Mouse (Mus musculus): ENCODE measurements around the gene Nfkbil1. TPM values are rescaled to one million over a fixed set of nuclear protein-coding genes. Genes with fewer than 3 reads are reported as not detected.

Gene Nfkbil1
- polyA plus RNA-seq, 1 experiment from 2014 or later: 10.8 TPM

DNA sequence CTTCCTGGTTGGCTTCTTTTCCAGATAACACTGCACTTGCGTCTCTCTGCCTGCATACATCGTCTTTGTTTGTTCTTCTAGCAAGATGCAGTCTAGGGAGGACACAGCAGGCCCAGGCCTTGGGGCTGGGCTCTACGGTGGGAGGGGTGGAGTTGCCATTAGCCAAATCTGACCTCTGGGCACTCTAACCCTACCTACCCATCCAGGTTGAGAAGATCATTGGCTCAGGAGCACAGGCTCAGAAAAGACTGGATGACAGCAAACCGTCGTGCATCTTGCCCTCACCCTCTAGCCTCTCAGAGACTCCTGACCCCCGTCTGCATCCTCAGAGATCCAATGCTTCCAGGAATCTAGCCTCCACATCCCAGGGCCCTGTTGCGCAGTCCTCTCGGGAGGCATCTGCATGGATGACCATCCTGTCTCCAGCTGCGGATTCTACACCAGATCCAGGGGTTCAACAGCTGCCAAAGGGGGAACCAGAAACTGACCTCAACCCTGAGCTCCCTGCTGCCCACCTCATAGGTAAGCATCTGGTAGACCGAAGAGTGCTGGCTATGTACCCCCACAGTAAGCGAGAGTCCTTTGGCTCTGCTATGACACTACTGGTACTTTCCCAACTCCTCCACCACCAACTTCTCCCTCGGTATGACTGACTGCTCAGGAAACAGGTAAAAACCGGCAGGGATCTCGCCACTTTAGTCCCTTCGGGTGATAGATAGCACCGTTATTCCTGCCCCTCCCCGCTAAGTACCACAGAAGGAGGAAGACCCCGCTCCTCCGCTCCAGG, 40.6 kb downstream of the Nfkbil1 start:
- Histone ChIP-seq H3K9ac (peak overlapping the region; percentile 60), H3K4me1 (replicated peaks) (peaks cover 19% of the 10 kb centered on the region), H3K9me3 (no peaks in the 10 kb centered on the region), H3K27ac (replicated peaks) (no peak overlapping the region), H3K36me3 (no peaks in the 10 kb centered on the region), H3K4me2 (peak overlapping the region; percentile 67), H3K27me3 (peaks cover 52% of the 10 kb centered on the region), H3K4me3 (peak overlapping the region; percentile 37)
- WGBS: 44% methylated on average over 19 of the region's 19 CpGs
- peak; percentile 40; the same call in 1 of the 2 replicates for ATAC-seq (ENCODE audit: low read depth)

DNA sequence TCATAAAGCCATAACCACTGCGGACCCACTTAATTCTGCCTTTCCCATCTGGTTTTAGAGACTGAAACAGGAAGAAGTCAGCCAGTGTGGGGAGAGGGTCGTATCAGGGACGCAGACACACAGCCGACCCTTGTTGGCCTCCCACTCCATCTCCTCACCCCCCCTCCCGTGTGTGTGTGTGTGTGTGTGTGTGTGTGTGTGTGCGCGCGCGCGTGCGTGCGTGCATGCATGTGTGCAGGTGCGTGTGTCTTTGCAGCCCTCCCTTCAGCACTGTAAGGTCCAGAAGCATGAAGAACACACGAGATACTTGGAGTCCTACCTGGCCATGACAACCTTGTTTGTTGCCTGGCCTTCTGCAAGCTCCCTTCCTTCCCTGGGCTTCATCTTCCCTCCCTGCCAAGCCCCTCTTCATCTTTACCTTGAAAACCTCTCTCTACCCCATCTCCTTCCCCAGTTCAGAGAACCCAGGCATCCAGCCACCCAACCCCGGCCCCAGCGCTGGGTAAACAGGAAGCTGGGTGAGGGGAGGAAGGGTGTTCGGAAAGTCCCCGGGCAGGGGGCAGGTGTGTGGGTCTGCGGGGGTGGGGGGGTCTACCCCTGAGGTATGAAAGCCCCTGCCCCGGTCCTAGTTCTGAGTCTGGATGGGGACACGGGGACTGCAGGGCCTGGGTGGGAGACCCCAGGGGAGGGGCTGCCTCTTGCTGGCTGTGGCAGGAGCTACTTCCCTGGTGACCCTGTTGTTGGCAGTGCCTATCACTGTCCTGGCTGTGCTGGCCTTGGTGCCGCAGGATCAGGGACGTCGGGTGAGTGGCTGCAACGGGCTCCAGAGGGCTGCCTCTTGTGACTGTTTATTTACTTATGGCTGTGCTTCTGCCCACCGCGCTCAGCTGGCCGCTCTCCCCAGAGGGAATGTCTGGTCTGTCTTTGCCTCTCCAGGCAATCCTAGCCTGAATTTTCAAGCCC, 41.4 kb downstream of the Nfkbil1 start, which contains the start of gene Ltb:
Ltb (plus strand) TSS at position 559 of the 963 bp plus-strand sequence.
- H3K4me3 ChIP-seq: peak within 1 kb of the TSS; percentile 37; the same call in 1 of the 2 replicates

DNA sequence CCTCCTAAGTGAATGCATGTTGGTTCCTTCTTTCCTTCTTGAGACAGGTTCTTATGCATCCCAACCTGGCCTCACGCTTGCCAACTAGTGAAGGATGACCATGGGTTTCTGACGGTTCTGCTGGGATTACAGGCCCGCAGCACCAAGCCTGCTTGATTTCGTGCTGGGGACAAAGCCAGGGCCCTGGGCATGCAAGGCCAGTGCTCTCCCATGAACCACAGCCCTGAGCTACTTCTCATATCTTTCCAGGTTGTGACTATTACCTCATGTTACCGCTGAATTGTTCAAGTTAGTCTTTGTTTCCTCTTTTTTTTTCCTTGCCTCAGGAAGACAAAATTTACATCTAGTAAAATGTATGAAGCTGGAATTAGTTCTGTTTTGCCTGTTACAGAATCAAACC, 42.7 kb downstream of the Nfkbil1 start:
- H3K4me1 ChIP-seq (replicated peaks): peaks cover 19% of the 10 kb centered on the region
- no peak for ATAC-seq (ENCODE audit: low read depth)
- WGBS: 82% methylated on average over 5 of the region's 5 CpGs

More for the DNA sequence above, 41.4 kb downstream of the Nfkbil1 start, which contains the start of gene Ltb:
- Histone ChIP-seq H3K27ac (replicated peaks) (no peak within 1 kb of the TSS), H3K36me3 (no peaks in the 10 kb centered on the region), H3K4me1 (replicated peaks) (peaks cover 19% of the 10 kb centered on the region), H3K27me3 (peaks cover 44% of the 10 kb centered on the region), H3K9me3 (no peaks in the 10 kb centered on the region), H3K9ac (peak within 1 kb of the TSS; percentile 60; the same call in 1 of the 2 replicates), H3K4me2 (peak within 1 kb of the TSS; percentile 67)
- 73% methylated on average over 28 of the region's 28 CpGs for WGBS
- no peak for ATAC-seq (ENCODE audit: low read depth)

DNA sequence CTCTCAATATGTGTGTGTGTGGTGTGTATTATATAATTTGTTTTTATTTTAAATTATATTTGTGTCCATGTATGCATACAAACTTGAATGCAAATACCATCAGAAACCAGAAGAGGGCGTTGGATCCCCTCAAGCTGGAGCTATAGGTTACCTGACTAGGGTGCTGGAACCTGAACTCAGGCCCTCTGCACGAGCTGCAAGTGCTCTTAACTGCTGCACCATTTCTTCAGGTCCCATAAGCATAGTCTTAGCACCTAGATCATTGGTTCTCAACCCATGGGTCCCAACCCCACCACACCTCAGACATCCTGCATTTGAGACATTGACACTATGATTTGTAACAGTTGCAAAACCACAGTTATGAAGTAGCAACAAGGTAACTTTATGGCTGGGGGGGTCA, 43.9 kb downstream of the Nfkbil1 start:
- Histone ChIP-seq H3K9me3 (no peaks in the 10 kb centered on the region), H3K4me1 (replicated peaks) (peaks cover 19% of the 10 kb centered on the region), H3K27ac (replicated peaks) (no peak overlapping the region), H3K27me3 (peaks cover 28% of the 10 kb centered on the region), H3K4me3 (no peak overlapping the region), H3K36me3 (no peaks in the 10 kb centered on the region), H3K9ac (no peak overlapping the region), H3K4me2 (no peak overlapping the region)
- no peak for ATAC-seq (ENCODE audit: low read depth)
- 67% methylated on average over 2 of the region's 2 CpGs for WGBS

More for the DNA sequence above, 42.7 kb downstream of the Nfkbil1 start:
- no peak overlapping the region for H3K4me3 ChIP-seq
- no peak overlapping the region for H3K27ac ChIP-seq (replicated peaks)
- no peaks in the 10 kb centered on the region for H3K36me3 ChIP-seq
- no peaks in the 10 kb centered on the region for H3K9me3 ChIP-seq
- H3K4me2 ChIP-seq: no peak overlapping the region
- no peak overlapping the region for H3K9ac ChIP-seq
- peaks cover 34% of the 10 kb centered on the region for H3K27me3 ChIP-seq

DNA sequence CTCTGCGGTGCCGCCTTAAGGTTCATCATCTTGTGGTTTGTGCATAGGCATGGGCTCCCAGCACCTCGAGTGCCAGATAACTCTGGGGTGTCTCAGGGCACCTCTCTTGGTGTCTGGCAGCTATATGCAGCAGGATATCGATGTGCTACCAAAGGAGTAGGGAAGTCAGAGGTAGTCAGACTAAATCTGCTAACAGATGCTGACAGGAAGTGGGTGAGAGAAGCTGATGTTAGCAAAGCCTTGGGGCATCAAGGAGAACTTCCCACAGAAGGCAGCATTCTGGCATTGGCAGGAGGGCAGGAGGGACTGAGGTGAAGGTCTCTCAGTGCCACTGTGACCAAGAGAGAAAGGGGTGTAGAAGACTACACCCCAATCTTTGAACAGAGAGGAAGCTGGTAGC, 45.5 kb downstream of the Nfkbil1 start:
- H3K27ac ChIP-seq (replicated peaks): no peak overlapping the region
- 70% methylated on average over 4 of the region's 4 CpGs for WGBS
- H3K27me3 ChIP-seq: peaks cover 11% of the 10 kb centered on the region
- H3K4me2 ChIP-seq: no peak overlapping the region
- no peak overlapping the region for H3K4me3 ChIP-seq
- no peak for ATAC-seq (ENCODE audit: low read depth)
- no peaks in the 10 kb centered on the region for H3K9me3 ChIP-seq
- peaks cover 15% of the 10 kb centered on the region for H3K4me1 ChIP-seq (replicated peaks)
- H3K9ac ChIP-seq: no peak overlapping the region
- H3K36me3 ChIP-seq: no peaks in the 10 kb centered on the region

DNA sequence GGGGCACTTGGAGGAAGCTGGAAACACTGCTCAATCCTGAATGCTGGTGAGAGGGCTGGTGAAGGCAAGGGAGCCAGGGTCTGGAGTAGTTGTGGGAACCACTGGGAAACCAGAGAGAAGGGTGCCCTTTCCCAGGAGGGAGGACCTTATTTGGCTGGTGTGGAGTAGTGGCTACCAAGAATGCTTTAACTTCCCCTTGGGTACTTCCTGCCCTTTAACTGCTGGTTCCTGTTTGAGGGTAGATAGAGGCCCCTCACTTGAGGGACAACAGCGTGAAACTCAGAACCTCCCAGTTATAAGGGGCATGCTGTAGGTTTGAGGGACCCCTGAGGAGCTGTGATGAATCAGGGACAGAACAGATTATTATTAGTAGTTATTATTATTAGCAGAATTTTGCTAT, 46.4 kb downstream of the Nfkbil1 start:
- Histone ChIP-seq H3K27ac (replicated peaks) (no peak overlapping the region), H3K9me3 (no peaks in the 10 kb centered on the region), H3K4me3 (no peak overlapping the region), H3K9ac (no peak overlapping the region), H3K27me3 (peaks cover 2% of the 10 kb centered on the region), H3K4me1 (replicated peaks) (peaks cover 7% of the 10 kb centered on the region), H3K4me2 (no peak overlapping the region), H3K36me3 (no peaks in the 10 kb centered on the region)
- no peak for ATAC-seq (ENCODE audit: low read depth)
- 67% methylated on average over 1 of the region's 1 CpGs for WGBS

DNA sequence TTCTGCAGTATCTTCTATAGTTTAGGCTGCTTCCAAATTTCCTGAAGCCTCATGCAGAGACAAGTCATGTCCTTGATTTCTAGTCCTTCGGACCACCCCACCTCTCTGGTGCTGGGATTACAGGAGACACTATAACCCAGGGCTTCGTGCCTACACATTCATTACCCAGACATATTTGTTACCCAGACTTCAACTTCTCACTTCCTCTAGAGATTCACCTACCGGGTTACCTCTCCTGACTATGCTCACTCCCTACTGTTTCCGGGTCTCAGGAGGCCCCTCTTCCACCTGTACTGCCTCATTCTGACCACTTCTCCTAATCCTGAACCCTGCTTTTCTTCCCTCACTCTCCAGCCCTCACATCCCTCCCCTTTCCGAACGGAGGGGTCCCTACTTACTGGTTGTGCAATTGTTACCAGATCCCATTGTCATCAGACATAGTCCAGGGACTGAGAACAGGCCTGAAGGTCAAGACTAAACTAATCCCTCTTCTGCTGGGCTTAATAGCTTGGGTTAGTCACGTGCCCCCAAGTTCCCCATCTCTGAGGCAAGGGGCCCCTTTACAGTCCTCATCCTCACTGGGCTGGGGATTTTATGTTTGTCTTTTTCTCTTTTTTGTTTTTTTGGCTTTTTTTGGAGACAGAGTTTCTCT, 47.5 kb downstream of the Nfkbil1 start, which contains the start of gene Lst1:
Lst1 (minus strand) TSS at position 481 of the 652 bp plus-strand sequence.
- ATAC-seq (ENCODE audit: low read depth): no peak
- Histone ChIP-seq H3K9me3 (no peaks in the 10 kb centered on the region), H3K27me3 (no peaks in the 10 kb centered on the region), H3K27ac (replicated peaks) (no peak within 1 kb of the TSS), H3K9ac (no peak within 1 kb of the TSS), H3K4me3 (no peak within 1 kb of the TSS), H3K4me2 (no peak within 1 kb of the TSS), H3K36me3 (no peaks in the 10 kb centered on the region), H3K4me1 (replicated peaks) (peaks cover 7% of the 10 kb centered on the region)
- 75% methylated on average over 7 of the region's 7 CpGs for WGBS

DNA sequence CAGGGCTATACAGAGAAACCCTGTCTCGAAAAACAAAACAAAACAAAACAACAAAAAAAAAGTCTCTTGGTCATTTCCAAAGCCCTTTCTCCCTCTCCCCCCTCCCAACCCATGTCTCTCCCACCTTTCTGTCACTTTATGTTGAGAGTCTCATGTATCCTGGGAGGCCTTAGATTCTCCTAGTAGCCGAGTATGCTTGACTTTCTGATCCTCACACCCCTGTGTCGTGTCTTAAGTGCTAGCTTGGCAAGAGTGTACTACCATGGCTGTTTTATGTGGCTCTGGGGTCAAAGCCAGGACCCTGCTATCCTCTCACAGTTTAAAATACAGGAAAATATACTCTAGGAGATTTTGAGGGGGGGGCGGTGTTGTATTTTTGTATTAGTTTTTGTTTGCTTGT, 48.2 kb downstream of the Nfkbil1 start:
- H3K36me3 ChIP-seq: no peaks in the 10 kb centered on the region
- H3K27me3 ChIP-seq: no peaks in the 10 kb centered on the region
- peaks cover 7% of the 10 kb centered on the region for H3K4me1 ChIP-seq (replicated peaks)
- WGBS: 71% methylated on average over 4 of the region's 4 CpGs
- no peak overlapping the region for H3K27ac ChIP-seq (replicated peaks)
- no peak overlapping the region for H3K4me3 ChIP-seq
- H3K4me2 ChIP-seq: no peak overlapping the region
- H3K9ac ChIP-seq: no peak overlapping the region
- no peaks in the 10 kb centered on the region for H3K9me3 ChIP-seq
- no peak for ATAC-seq (ENCODE audit: low read depth)

DNA sequence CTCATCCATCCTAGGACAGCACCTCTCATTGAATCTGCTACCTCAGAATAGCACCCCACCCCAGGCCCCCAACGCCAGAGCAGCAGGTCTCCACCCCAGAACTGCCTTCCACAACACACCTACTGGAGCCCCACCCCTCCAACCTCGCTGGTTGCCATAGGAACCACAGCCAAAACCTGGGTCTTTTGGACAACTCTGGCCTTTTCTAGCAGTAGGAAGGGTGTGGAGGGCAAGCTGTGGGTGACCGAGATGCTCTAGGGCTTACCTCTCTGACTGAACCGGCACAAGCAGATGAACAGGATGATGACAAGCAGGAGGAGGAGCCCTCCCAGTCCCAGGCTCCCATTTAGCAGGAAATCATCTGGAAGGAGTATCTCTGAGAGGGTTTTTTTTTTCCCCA, 48.9 kb downstream of the Nfkbil1 start:
- ATAC-seq (ENCODE audit: low read depth): no peak
- Histone ChIP-seq H3K36me3 (no peaks in the 10 kb centered on the region), H3K4me3 (peak overlapping the region; percentile 36), H3K9ac (0 out of 2 replicates have a peak overlapping the region, but pooled peaks have one; percentile 38), H3K27ac (replicated peaks) (peak overlapping the region; percentile 29), H3K4me1 (replicated peaks) (peaks cover 7% of the 10 kb centered on the region), H3K27me3 (no peaks in the 10 kb centered on the region), H3K4me2 (peak overlapping the region; percentile 56), H3K9me3 (no peaks in the 10 kb centered on the region)
- WGBS: 3% methylated on average over 4 of the region's 4 CpGs

DNA sequence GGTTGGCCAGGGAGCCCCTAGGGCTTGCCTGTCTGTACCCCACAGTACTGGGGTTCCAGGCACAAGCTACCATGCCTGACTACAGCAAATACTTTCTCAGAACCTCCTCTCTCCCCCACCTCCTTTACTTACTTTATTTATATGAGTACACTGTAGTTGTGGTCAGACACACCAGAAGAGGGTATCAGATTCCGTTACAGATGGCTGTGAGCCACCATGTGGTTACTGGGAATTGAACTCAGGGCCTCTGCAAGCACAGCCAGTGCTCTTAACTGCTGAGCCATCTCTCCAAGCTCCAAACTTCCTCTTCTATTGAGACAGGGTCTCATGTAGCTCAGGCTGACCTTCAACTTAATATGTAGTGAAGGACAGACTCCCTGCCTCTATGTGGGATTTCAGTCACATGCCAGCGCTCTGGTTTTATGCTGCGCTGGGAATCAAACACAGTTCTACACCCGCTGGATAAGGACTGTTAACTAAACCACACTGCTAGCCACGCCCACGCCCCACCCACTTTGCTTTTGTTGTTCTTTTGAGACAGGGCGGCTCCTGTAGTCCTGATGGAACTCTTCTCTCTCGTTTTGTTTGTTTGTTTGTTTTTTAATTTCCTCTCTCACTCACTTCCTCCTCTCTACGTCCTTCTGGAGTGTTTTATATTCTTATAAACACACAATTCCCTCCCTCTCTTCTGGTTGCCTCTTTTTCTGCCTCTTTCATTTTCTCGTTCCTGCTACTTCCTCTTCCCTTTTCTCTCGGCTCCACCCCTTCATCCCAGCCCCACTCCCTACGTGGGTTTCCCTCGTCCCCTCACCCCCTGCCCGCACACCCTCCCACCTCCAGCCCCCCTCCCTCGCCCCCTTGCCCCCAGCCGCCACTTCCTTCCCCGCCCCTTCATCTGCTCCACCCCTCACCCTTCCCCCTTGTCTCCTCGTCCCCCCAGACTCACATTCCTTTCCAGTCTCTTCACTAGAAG, 49.7 kb downstream of the Nfkbil1 start:
- 2% methylated on average over 16 of the region's 18 CpGs for WGBS
- peaks cover 7% of the 10 kb centered on the region for H3K4me1 ChIP-seq (replicated peaks)
- H3K27ac ChIP-seq (replicated peaks): peak overlapping the region; percentile 29
- H3K4me2 ChIP-seq: peak overlapping the region; percentile 56
- no peaks in the 10 kb centered on the region for H3K36me3 ChIP-seq
- peak; percentile 68; the same call in 1 of the 2 replicates for ATAC-seq (ENCODE audit: low read depth)
- H3K9ac ChIP-seq: peak overlapping the region; percentile 38
- H3K4me3 ChIP-seq: peak overlapping the region; percentile 36
- H3K9me3 ChIP-seq: no peaks in the 10 kb centered on the region
- H3K27me3 ChIP-seq: no peaks in the 10 kb centered on the region

DNA sequence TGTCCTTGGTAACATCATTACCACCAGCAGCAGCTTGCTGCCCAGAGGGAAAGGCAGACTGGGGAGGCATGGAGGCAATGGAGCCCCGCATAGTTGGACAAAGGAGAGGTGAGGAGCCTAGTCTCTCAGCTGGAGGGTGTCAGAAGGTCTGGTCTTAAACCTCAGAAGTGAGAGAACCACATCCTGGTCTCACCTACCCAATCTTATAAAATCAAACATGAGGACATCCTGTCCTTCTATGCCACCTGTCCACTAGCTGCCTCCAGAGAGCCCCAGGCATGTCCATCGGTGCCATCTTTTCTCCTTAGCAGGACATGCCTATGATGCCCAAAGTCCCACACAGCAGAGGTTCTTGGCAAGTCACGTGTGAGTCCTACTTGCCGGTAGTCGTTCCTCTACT, 55.5 kb downstream of the Nfkbil1 start:
- no peaks in the 10 kb centered on the region for H3K27me3 ChIP-seq
- no peak overlapping the region for H3K4me2 ChIP-seq
- ATAC-seq (ENCODE audit: low read depth): no peak
- WGBS: 90% methylated on average over 5 of the region's 5 CpGs
- no peak overlapping the region for H3K9ac ChIP-seq
- no peak overlapping the region for H3K4me3 ChIP-seq
- H3K27ac ChIP-seq (replicated peaks): no peak overlapping the region
- no peaks in the 10 kb centered on the region for H3K4me1 ChIP-seq (replicated peaks)
- H3K36me3 ChIP-seq: no peaks in the 10 kb centered on the region
- H3K9me3 ChIP-seq: no peaks in the 10 kb centered on the region

All from neural tube, embryonic 13.5 days (tissue).